Mouse (Mus musculus) neural tube, embryonic 10.5 days (tissue): ENCODE results near the gene Gnai2.
A peak's percentile ranks its signal among the peaks of the same experiment; 100 is the strongest.

Experiments
- DNase-seq: peaks from one replicate; pipeline ENCODE4 v3.0.0-alpha.2; 2017; ENCODE audit warnings: low spot score; ENCODE audit errors: extremely low spot score

Gene Gnai2

DNA sequence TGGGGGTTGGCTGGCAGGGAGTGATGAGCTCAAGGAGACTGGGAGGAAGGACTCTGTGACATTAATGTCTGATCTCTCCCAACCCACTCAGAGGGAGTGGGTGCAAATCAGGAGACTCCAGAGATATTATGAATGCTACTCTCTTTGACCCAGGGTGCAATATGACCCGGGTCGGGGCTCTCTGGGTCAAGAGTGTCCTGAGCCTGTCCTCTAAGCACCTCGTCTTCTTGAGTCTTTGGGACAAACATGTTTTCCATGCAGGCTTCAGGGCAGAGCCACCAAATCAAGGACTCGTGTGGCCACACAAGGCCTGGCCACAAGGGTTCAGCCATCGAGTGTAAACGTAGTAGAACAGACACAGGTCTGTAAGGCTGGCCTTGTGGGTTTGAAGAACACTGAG is 22.9 kb upstream of the Gnai2 start:
- DNase-seq = no peak

DNA sequence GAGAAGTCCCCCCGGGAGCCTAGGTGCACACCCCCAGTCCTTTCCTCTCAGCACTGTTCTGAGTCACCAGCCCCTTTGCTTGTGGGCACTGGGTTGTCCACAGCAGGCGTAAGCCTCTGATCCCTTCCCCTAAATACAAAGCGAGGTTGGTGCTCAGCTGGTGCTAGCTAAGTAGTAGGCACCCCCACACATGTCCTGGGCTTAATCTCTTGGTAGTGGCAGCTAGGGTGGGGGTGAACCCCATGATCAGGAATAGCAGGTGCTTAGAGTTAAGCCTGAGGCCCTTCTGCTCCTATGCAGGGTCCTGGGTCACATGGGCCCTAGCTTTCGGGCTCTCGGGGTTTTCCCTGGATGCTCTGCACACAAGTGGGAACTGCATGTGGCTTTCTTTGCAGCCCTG is 22.0 kb upstream of the Gnai2 start:
- no peak for DNase-seq

DNA sequence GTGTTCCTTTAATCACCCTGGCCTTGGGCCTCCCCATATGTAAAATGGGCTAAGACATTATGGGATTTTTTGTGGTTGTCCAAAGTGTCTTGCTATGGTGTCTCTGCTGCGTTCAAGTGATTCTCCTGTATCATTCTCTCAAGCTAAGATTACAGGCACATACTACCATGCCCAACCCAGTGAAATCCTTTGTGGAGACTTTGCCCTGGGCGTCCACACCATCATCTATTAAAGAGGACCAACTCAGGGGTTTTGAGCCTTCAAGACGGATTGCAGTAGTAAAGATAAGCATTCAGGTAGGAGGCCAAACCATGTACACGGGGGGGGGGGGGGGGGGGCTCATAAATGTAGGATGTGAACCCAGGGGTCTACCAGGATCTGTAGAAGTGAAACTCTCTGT is 19.4 kb upstream of the Gnai2 start:
- DNase-seq = no peak

DNA sequence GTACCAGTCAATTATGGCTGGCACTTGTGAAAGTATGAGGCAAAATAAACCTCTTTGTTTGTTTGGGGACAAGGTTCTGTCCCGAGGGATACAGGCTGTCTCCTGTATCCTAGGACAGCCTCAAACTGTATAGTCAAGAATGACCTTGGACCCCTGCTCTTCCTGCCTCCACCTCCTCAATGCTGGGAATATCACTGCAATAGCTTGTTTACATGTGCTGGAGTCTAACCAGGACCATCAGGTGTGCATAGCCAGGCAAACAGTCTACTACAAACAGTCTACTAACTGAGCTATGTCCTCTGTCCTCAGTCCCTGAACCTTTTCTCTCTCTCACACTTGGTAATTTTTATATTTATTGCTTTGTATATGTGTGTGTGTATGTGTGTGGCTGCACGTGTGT is 18.3 kb upstream of the Gnai2 start:
- no peak for DNase-seq

DNA sequence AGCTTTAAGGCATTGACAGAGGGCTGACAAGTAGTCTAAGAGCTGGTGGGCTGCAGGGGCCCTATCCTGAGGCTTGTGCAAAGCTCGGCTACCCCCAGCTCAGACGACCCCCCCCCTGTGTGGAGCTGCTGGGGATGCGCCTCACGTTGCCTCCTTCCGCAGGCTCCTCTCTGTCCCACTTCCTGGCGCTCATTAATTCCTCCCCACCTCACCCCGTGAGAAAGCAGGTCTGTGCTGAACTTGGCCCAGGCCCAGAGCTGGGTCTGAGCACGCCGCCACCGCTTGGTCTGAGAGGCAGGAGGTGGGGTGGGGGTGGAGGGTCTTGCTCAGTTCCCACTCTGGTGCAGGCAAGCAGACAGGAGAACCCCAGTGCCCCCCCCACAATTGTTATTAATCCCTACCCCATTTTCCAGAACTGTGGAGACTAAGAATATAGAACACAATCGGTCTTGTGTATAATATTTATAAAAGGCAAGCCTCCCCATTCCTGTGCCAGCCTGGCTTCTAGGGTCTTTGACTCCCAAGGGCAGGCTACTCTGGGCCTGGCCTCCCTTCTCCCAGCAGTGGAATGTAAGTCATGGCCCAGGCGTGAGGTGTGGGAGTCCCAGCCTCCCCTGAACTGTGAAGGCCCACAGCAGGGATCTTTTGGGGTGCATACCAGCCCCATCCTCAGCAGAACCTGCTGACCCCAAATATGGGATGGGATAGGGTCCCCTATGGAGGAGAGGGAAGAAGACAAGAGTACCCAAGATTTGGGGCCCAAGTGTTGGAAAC is 15.7 kb upstream of the Gnai2 start:
- DNase-seq = no peak

DNA sequence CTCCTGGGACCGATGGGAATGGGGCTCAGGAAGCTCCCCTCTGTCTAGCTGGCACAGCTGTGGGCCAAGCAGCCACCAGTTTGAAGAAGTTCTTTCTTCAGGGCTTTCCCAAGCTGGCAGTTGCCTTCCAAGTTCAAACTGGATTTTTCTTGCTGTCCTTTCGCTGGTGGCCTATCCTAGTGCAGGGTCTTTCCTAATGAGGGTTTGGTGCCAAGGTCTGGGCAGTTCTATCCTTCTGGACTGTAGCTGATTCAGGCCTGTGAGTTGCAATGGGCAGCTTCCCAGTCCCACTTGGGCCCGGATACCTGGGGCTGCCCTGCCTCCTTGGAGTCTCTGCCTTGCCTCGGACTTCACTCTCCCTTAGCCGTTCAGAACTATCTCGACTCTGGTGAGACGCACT is 15.1 kb upstream of the Gnai2 start:
- no peak for DNase-seq

DNA sequence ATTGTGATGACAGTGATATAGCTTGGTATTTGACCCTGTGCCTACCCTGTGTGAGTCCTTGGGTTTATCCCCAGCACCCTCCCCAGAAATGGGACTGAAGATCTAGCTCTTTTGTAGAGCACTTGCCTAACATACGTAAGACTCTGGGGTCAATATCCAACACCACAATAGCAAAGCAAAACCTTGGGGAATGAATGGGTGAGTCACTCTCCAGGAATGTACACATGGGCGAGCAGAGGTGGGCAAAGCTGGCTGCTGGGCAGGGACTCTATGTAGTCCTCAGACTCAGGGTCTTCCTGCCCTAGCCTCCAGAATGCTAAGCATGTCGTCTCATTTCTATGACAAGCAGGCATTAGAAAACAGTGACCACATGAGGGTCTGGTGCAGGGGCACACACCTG is 13.6 kb upstream of the Gnai2 start:
- no peak for DNase-seq

DNA sequence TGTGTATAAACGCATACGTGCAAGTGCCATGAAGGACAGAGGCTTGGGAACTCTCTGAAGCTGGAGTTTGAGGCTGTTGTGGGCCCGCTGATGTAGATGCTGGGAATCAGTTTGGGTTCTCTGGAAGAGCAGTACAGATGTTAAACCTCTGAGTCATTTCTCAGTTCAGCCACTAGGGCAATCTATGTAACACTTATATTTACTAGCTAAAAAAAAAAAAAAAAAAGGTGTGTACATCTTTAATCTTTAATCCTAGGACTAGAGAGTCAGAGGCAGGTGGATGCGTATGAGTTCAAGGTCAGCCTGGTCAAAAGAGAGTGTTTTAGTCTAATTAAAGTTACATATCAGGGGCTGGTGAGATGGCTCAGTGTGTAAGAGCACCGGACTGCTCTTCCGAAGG is 11.8 kb upstream of the Gnai2 start:
- no peak for DNase-seq

DNA sequence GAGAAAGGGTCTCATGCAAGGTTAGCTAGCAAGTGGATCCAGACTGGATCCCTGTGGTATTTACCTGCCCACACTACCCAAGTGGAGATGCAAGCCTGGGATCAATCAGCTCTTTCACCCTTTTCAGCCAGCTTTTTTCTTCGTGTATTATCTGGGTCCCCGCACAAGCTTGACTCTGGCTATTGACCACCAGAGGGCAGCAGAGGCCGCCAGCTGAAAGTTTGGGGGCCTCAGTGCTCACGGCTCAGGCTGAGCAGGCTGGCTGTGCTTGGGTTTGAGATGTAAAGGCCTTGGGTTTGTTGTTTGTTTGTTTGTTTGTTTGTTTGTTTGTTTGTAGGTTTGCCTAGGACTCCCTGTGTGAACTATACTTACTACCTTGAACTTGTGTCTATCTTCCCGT is 10.4 kb upstream of the Gnai2 start:
- peak; percentile 88 for DNase-seq

DNA sequence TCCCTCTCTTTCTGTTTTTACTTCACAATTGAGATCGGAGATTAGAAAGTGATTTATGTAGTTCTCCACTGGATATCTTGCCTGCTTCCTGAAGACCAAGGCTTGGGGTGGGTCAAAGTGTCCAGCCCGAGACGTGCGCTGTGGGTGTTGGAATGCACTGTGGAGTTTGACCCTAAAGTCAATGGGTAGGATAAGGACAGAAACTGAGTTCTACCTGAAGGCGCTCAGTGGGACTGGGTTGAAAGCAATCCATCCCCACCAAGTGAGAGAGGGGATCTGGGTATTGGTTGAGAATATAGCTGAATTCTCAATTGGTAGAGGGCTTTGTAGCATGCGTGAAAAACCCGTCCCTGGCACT is 10.0 kb upstream of the Gnai2 start:
- no peak for DNase-seq

DNA sequence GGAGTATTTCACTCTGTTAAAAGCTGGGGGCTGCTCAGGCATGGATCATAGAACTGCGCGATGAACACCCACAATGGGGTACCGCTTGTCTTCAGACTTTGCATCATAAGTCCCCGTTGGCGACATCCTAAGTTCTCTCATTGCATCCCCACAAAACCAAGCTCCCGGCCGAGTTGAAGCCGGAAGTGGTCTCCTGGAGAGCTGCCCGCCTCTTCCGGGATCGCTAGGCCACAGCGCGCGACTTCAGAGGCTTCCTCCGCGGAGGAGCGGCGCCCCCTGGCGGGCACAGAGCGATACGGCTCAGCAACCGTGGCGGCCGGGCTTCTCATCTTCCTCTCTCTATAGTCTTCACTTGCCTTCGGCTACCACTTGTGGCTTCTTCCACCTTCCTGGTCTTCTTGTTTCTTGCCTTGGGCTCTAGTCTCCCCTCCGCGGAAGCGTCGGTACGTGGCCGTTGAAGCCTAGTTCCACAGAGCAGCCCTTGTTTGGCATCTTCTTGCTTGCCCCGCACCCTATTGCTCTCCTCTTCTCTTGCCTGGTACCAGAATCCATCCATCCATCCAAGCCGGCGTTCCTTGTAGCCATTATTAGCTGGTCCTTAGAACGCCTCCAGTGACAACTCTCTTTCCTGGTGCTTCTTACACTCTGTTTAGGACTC is 9.5 kb upstream of the Gnai2 start:
- peak; percentile 97 for DNase-seq

DNA sequence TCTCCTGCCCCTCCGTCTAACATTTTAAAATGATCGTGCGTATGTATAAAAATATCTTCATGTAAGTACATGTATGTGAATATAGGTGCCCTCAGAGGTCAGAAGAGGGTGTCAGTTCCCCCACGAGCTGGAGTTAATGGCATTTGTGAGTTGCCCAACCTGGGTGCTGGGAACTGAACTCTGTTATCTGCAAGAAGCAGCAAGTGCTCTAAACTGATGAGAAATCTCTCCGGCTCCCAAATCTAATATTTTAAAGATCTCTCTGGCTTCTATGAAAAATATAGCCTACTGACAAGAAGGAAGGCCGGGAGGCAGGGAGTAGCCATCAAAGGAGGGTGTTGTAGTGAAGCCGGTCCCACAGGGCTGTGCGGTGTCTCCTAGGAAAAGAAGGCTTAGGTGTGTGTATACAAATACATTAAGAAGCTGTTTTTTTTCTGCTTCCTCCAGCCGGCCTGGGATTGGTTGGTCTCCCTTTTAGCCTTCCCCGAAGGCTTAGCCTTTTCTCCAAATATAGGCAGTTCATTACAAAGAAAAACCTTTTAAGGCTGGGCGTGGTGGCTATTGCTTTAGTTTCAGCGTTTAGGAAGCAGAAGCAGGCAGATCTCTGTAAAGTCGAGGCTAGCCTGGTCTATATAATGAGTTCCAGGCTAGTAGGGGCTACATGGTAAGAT is 8.5 kb upstream of the Gnai2 start:
- DNase-seq = no peak

DNA sequence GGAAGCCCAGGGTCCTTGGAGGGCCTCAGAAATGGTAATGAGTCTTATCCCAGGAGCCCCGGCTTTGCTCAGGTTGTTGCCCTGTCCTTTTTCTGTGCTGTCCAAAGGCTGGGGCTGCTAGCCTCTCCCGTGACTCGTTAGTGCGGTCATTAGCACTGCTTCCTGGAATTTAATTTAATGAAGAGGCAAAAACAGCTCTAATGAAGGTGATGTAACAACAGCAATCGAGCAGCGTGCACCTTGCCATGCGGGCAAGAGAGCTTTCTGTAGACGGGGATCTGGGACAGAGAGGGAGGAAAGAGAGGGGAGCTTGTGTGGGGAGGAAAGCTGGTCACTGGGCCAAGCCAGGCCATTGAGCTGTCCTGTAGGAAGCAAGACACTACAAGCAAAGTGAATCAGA is 6.5 kb upstream of the Gnai2 start:
- no peak for DNase-seq

DNA sequence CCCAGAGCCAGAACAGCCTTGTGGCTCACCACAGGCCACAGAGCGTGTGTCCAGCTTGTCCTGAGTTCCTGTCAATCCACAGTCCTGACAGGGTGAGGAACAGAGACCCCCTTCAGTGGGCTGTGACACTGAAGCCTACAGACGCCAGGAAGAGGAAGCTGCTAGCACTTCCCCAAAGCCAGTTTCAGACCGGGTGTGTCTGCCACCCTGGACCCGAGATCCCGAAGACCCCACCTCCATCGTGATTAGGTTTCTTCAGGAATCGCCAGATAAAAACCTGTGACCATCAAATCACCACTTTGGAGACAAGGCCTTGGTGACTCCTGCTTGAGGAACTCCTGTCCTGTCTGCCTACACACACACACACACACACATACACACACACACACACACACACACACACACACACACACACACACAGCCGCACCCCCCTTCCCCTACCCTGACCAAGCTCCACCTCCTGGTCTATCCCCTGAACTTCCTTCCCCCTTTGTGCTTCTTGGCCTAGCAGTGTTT is 5.1 kb upstream of the Gnai2 start:
- no peak for DNase-seq

DNA sequence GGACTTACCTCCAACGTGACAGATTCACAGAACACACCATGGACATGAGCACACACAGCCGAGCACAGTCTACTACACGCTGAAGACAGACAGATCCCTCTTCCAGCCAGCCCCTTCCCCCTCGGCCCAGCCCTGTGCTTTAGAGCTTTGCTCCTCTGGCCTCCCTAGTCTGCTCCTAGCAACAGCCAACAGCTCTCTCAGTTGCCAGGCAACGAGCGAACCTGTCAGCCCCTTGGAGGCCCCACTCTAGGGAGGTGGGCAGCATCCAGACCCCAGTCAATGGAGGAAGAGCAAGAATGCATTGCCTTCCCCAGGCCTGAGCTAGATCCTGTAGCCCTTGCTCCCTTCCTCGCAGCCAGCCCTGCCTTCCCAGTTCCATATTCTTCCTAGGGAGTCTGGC is 1.9 kb upstream of the Gnai2 start:
- peak; percentile 63 for DNase-seq

DNA sequence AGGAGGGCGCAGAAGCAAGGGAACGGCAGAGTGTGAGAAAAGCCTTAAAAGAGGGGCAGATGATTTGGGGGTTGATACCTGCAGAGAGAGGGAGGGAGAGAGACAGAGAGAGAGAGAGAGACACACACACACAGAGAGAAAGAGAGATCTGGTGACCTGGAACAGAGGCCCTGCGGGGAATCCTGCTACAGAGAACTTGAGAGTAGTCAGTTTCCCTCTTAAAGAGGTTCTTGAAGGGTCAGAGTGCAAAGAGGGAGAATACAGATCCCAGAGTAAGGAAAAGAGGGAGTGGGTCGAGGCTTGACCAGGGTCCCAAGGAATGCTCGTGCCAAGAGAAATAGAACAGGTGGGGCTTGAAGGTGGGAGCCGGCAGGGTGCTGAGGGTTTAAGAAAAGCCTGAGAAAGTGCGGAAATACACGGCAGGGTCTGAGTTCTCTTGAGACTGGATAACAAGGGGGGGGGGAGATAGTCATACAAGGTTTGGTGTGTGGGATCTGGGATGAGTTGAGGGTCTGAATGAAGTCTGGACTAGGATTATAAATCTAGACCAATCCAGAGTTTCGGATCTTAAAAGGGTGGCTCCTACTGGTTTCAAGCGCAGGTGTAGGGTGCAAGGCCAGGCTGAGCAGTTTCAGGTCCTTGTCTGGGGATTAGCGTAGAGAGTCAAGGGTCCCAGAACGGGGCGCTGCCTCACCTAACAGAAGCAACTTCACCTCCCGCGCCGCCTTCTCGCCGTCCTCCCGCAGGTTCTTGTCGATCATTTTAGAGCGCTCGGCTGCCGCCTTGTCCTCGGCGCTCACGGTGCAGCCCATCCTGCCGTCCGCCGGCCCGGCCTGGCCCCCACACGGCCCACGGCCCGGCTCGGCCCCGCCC is 525 bp downstream of the Gnai2 start:
- DNase-seq = peak; percentile 65

DNA sequence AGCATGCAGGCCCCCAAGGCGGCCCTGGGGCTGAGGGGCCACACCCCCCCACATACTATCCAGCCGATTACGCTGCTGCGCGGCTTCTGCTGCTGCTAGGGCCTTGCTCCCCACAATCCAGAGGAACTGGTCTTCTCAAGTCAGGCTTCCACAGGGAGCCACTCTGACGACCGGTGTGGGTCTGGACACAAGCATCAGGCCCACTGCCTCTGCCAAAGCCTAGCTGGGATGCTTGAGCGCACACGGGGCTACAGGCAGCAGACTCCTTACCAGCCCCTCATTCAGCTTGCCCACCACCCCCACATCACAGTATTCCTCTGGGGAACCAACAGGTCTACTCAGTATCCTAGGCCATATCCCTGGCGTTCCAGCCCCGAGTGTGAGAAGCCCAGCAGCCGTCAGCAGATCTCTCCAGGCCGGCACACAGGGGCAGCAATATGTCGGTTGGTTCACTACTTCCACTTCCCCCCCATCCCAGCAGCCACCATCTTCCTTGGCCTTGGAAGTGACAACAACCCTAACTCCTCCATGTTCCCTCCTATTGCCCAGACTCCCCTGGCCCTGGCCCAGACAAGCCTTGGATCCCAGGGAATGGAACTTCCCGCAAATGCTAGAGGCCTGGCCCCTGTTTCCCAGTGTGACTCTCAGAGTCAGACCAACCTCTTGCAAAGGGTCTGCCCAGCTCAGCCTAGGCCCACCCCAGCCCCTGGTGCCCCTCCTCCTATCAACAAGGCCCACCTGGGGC is 1.3 kb downstream of the Gnai2 start:
- DNase-seq = no peak

DNA sequence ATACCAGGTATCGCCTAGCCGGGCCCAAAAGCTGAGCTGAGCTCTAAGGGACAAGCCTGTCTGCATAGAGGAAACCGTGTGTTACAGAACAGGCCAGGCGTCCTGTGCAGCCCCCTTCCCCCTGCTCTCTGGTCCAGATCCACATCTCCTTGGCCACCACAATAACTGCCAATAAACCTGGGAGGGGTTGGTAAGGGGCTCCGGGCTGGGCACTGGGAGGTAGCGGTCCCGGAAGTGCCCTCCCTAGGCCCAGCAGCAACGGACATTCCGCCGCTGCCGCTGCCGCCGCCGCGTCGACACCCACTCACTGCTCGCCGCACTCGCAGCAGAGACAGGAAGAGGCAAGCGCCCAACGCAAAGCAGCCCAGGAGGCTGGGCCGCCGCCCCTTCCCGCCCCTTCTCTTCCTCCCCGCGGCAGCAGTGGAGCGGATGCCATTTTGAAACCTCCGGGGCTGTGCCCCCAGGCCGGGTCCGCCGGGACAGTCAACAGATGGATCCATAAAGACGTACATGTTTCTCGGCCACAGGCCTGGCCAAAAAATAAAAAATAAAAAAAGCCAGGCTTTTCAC is 2.0 kb downstream of the Gnai2 start:
- DNase-seq = peak; percentile 74

DNA sequence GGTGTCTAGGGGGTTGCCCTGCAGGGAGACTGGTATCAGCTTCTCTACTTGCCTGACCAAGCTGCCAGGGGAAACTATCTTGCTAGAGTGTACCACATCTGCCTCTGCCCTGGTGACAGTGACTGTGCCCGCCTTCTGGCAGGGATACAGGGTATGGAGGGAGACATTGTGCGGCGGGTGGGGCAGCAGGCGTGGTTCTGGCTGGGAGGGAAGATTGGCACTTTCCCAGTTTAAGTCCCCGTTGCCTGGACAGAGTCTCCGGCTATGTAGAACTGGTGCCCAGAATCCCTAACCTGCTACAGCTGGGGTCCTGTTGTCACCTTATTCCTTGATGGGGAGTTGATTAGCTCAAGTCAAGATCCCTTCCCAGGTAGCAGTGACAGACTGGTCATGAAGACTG is 2.7 kb downstream of the Gnai2 start:
- DNase-seq = no peak

DNA sequence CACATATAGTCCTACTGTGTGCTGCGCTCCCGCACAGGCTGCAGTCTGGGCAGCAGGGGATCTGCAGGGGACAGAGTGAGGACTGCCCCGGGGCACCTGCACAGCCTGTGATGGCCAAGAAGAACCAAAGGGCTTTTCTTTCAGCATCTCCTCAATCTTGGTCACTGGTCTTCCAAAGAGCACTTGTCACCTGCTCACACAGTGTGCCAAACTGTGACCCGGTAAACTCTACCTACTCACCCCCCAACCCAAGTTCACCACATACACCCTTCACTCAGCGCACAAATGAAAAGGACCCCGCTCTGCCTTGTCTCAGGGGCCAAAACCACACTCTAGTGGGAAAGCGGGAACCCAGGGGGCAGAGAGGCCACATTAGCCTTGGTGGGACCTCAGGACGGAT is 3.3 kb downstream of the Gnai2 start:
- no peak for DNase-seq
